Mouse (Mus musculus): ENCODE measurements at regions not wholly inside any gene's neighbourhood (a gene's known extent, or its start where the extent isn't known, plus 50 kb on each side); places are given as distances from the start of the nearest gene placed in this dataset.

GRCm38 (mm10) chr11:20396884-20397283, 64.4 kb upstream of the Slc1a4 start:
- TF ChIP-seq POLR2A (IDR thresholded peaks at IDR 0.05; ENCODE audit: insufficient read depth, low read depth, low read length) (no peak), CTCF (IDR thresholded peaks at IDR 0.05; ENCODE audit: insufficient read depth, low read depth, low read length) (no peak)
